Mouse (Mus musculus) spleen, adult 2 months (tissue): ENCODE results near the gene Tgfbrap1. TPM values are rescaled to one million over a fixed set of nuclear protein-coding genes. Genes with fewer than 3 reads are reported as not detected.
"Not testable (repeated sequence)": the region's sequence is repeated elsewhere in the genome, so short reads cannot be mapped to it uniquely, and the experiment has no call there.

Source experiments
- DNase-seq, 2 experiments: peaks; one replicate each; pipeline versions ENCODE4 v3.0.0 to v3.0.0-alpha.2; 2012 to 2021; ENCODE audit warnings: low spot score in 2 of 2, low read depth in 1 of 2
- H3K27ac ChIP-seq: fragments of 200-500 bp; 2 replicates; pipeline ENCODE4 v1.5.1; 2012; ENCODE audit warnings: low read length, inconsistent platforms; ENCODE audit not compliant: insufficient read depth
- H3K27me3 ChIP-seq: fragments of 200-500 bp; 2 replicates; pipeline ENCODE4 v1.6.1; 2012; ENCODE audit warnings: mild to moderate bottlenecking, moderate library complexity, low read length, inconsistent platforms; ENCODE audit not compliant: control insufficient read depth, insufficient read depth
- H3K36me3 ChIP-seq: fragments of 200-500 bp; 2 replicates; pipeline ENCODE4 v1.6.1; 2012; ENCODE audit warnings: mild to moderate bottlenecking, low read length, inconsistent platforms; ENCODE audit not compliant: control insufficient read depth, insufficient read depth
- H3K4me1 ChIP-seq: fragments of 200-500 bp; 2 replicates; pipeline ENCODE4 v1.6.1; 2011; ENCODE audit warnings: inconsistent platforms; ENCODE audit not compliant: control insufficient read depth, insufficient read depth, insufficient read length
- H3K4me3 ChIP-seq: fragments of 200-500 bp; 2 replicates; pipeline ENCODE4 v1.5.1; 2011; ENCODE audit warnings: mild to moderate bottlenecking, inconsistent platforms; ENCODE audit not compliant: insufficient read depth, insufficient read length; ENCODE audit errors: extremely low read depth
- CTCF ChIP-seq: fragments of 200-500 bp; IDR thresholded peaks from 2 replicates; pipeline ENCODE4 v1.5.1; 2011; ENCODE audit warnings: mild to moderate bottlenecking, inconsistent platforms; ENCODE audit not compliant: insufficient read depth, insufficient read length, insufficient replicate concordance; ENCODE audit errors: extremely low read depth
- POLR2A ChIP-seq: fragments of 200-500 bp; IDR thresholded peaks from 2 replicates; pipeline ENCODE4 v1.6.1; 2011; ENCODE audit warnings: low read depth, low read length, inconsistent platforms
- WGBS: fragments of 180-500 bp; shearing (Covaris S2); methylation state at CpG from one replicate; pipeline ENCODE4 v1.1.7; 2018; 5-methylcytosine and 5-hydroxymethylcytosine counted together
- polyA plus RNA-seq: library from polyadenylated mRNA; depleted of rRNA; stranded (reverse); fragments of >200 nt; gene quantifications from 2 replicates; pipeline ENCODE4 v1.2.3, GENCODE M21; 2012

Gene Tgfbrap1
- polyA plus RNA-seq, 1 experiment, result 13.4 TPM

- 83% methylated on average over 6 of the region's 6 CpGs for WGBS
- TF ChIP-seq CTCF (no peak), POLR2A (no peak)
- Histone ChIP-seq H3K27ac (no peak overlapping the region), H3K4me3 (no peak overlapping the region), H3K36me3 (no peaks in the 10 kb centered on the region), H3K4me1 (no peaks in the 10 kb centered on the region), H3K27me3 (no peaks in the 10 kb centered on the region)
- DNase-seq, result no peak
These were observed 44.4 kb upstream of the Tgfbrap1 start for GRCm38 (mm10) chr1:43142849-43143248.

- no peaks in the 10 kb centered on the region for H3K27me3 ChIP-seq
- no peak for DNase-seq
- H3K4me1 ChIP-seq, result no peaks in the 10 kb centered on the region
- WGBS, result 87% methylated on average over 11 of the region's 11 CpGs
- H3K4me3 ChIP-seq, result no peak overlapping the region
- no peak for TF ChIP-seq POLR2A
- no peak overlapping the region for H3K27ac ChIP-seq
- H3K36me3 ChIP-seq, result no peaks in the 10 kb centered on the region
These were observed 43.1 kb upstream of the Tgfbrap1 start for GRCm38 (mm10) chr1:43141555-43141961.

GRCm38 (mm10) chr1:43139587-43140266, 41.3 kb upstream of the Tgfbrap1 start:
- H3K36me3 ChIP-seq, result no peaks in the 10 kb centered on the region
- H3K4me1 ChIP-seq, result no peaks in the 10 kb centered on the region
- no peaks in the 10 kb centered on the region for H3K27me3 ChIP-seq
- no peak overlapping the region for H3K27ac ChIP-seq
- no peak overlapping the region for H3K4me3 ChIP-seq
- DNase-seq, result peak; percentile 60 to 73
- 58% methylated on average over 8 of the region's 8 CpGs for WGBS
- TF ChIP-seq POLR2A (no peak), CTCF (peak; percentile 89; the same call in 1 of the 2 replicates)

GRCm38 (mm10) chr1:43138268-43138812, 39.9 kb upstream of the Tgfbrap1 start:
- DNase-seq, result no peak
- H3K27me3 ChIP-seq, result no peaks in the 10 kb centered on the region
- 81% methylated on average over 15 of the region's 15 CpGs for WGBS
- no peak for TF ChIP-seq CTCF
- no peak for TF ChIP-seq POLR2A
- no peaks in the 10 kb centered on the region for H3K4me1 ChIP-seq
- no peaks in the 10 kb centered on the region for H3K36me3 ChIP-seq
- H3K27ac ChIP-seq, result no peak overlapping the region
- no peak overlapping the region for H3K4me3 ChIP-seq

- TF ChIP-seq CTCF, result no peak
- no peak for TF ChIP-seq POLR2A
- WGBS, result 91% methylated on average over 5 of the region's 5 CpGs
- Histone ChIP-seq H3K27ac (no peak overlapping the region), H3K27me3 (no peaks in the 10 kb centered on the region), H3K4me1 (no peaks in the 10 kb centered on the region), H3K36me3 (no peaks in the 10 kb centered on the region), H3K4me3 (no peak overlapping the region)
- no peak for DNase-seq
These were observed 38.9 kb upstream of the Tgfbrap1 start for GRCm38 (mm10) chr1:43137334-43137733.

- H3K4me3 ChIP-seq, H3K27me3 ChIP-seq, H3K36me3 ChIP-seq, H3K27ac ChIP-seq, DNase-seq, H3K4me1 ChIP-seq: not testable (repeated sequence)
- 89% methylated on average over 2 of the region's 2 CpGs for WGBS
These were observed 38.1 kb upstream of the Tgfbrap1 start for GRCm38 (mm10) chr1:43136488-43137029.

GRCm38 (mm10) chr1:43131591-43131990, 33.2 kb upstream of the Tgfbrap1 start:
- no peak overlapping the region for H3K27ac ChIP-seq
- TF ChIP-seq CTCF, result no peak
- no peak for TF ChIP-seq POLR2A
- H3K4me3 ChIP-seq, result no peak overlapping the region
- H3K4me1 ChIP-seq, result no peaks in the 10 kb centered on the region
- WGBS, result 94% methylated on average over 9 of the region's 9 CpGs
- H3K36me3 ChIP-seq, result no peaks in the 10 kb centered on the region
- H3K27me3 ChIP-seq, result no peaks in the 10 kb centered on the region
- DNase-seq, result no peak
